Mouse (Mus musculus) testis, adult 2 months (tissue): ENCODE measurements around the gene Dusp28.

Experiments
- CTCF ChIP-seq: fragments of 200-500 bp; IDR thresholded peaks from 2 replicates; pipeline ENCODE4 v1.5.1; 2012; ENCODE audit warnings: low read depth, mild to moderate bottlenecking, inconsistent platforms, low read length, moderate library complexity; ENCODE audit not compliant: control insufficient read depth, insufficient read depth, insufficient replicate concordance
- POLR2A ChIP-seq: fragments of 200-500 bp; IDR thresholded peaks from 2 replicates; pipeline ENCODE4 v1.6.1; 2012; ENCODE audit warnings: low read depth, mild to moderate bottlenecking, inconsistent platforms, low read length, moderate library complexity; ENCODE audit not compliant: control insufficient read depth

DNA sequence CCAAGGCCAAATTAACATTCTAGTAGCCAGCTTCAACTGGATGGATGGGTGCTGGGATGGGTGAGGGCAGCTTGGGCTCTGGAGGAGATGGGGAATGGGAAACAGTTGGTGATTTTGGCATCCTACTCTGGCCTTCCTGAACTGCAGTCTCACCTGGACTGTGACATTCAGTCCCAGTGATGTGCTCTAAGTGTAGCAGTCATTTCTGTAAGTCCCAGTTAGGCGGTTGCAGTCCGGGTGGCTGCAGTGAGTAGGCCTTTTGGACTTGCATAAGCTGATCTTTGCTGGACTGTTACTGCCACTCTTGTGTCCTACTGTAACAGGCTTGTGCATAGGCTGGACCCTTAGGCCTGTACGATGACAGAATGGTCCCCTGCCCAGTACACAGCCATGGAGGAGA, 41.2 kb downstream of the Dusp28 start:
- TF ChIP-seq CTCF (no peak), POLR2A (no peak)
